ENCODE assay signal across 12 mouse cellular contexts in genomic region chr4:39344401-39345138, GRCm38 (mm10).
A peak's percentile ranks its signal among the peaks of the same experiment; 100 is the strongest.
DNase-seq lines count a peak whose midpoint lies in the region; ATAC-seq lines count a peak whose summit lies in the region.
"Had no signal": no experiment of that assay in that cellular context is flagged by ENCODE, and none has a peak within 500 bp of the region (broad histone marks: within the 10 kb centered on the region; RNA-seq: fewer than 3 reads in every experiment).

No protein-coding gene starts in this region.

- H3K9me3 ChIP-seq in forebrain, embryonic 15.5 days = no peaks in the 10 kb centered on the region
- H3K9me3 ChIP-seq: heart, embryonic 12.5 days; limb, embryonic 12.5 days had no signal

- H3K27me3 ChIP-seq in forebrain, embryonic 15.5 days = no peaks in the 10 kb centered on the region
- H3K27me3 ChIP-seq: heart, embryonic 12.5 days; limb, embryonic 12.5 days had no signal

- peak overlapping the region; percentile 77 for H3K27ac ChIP-seq in forebrain, embryonic 15.5 days (replicated peaks)
- H3K27ac ChIP-seq: limb, embryonic 12.5 days had no signal

- DNase-seq in embryo, embryonic 11 days = peak; percentile 5
- no peak for DNase-seq in embryo, embryonic 9.5 days (ENCODE audit: extremely low spot score)
- DNase-seq in cerebellum, adult 11-12 months = peak; percentile 93
- DNase-seq in layer of hippocampus, postnatal 36 days = peak; percentile 29 to 37
- DNase-seq in liver = no peak
- DNase-seq in adrenal gland, postnatal 4 days (ENCODE audit: low spot score in 2 of 2) = no peak
- DNase-seq: kidney, adult 2 months; lung, postnatal 14 days had no signal

- H3K4me2 ChIP-seq in forebrain, embryonic 15.5 days (replicated peaks) = peak overlapping the region; percentile 23
- H3K4me2 ChIP-seq: heart, embryonic 12.5 days; limb, embryonic 12.5 days had no signal

- H3K9ac ChIP-seq in forebrain, embryonic 15.5 days (replicated peaks) = no peak overlapping the region
- H3K9ac ChIP-seq: heart, embryonic 12.5 days; limb, embryonic 12.5 days had no signal

- ATAC-seq in forebrain, embryonic 15.5 days (replicated peaks) = peak; percentile 97
- no peak for ATAC-seq in granulocyte monocyte progenitor cell, adult 5-6 weeks (replicated peaks; ENCODE audit: poor library complexity, severe bottlenecking)

- 7% methylated on average over 6 of the region's 6 CpGs for WGBS in forebrain, embryonic 15.5 days

- H3K36me3 ChIP-seq in forebrain, embryonic 15.5 days = no peaks in the 10 kb centered on the region
- H3K36me3 ChIP-seq: heart, embryonic 12.5 days; limb, embryonic 12.5 days had no signal

- peaks cover 17% of the 10 kb centered on the region for H3K4me1 ChIP-seq in forebrain, embryonic 15.5 days
- H3K4me1 ChIP-seq: heart, embryonic 12.5 days; limb, embryonic 12.5 days had no signal

- no peak overlapping the region for H3K4me3 ChIP-seq in forebrain, embryonic 15.5 days
- H3K4me3 ChIP-seq: heart, embryonic 12.5 days; limb, embryonic 12.5 days had no signal

Comparison
In these comparisons a context has a peak if more than half of its experiments do, and no peak if none do; other contexts are left out.
1. DNase-seq: peak in embryo, embryonic 11 days (single experiment), cerebellum, adult 11-12 months (single experiment) and layer of hippocampus, postnatal 36 days (2 of 2); none in embryo, embryonic 9.5 days (single experiment), liver (single experiment) and adrenal gland, postnatal 4 days (0 of 2).